In genomic region chr4:130749566-130749965, GRCm38 (mm10) we compare ENCODE assay signal across 30 mouse cellular contexts. TPM values are rescaled to one million over a fixed set of nuclear protein-coding genes. Genes with fewer than 3 reads are reported as not detected.
A peak's percentile ranks its signal among the peaks of the same experiment; 100 is the strongest.
DNase-seq lines count a peak whose midpoint lies in the region; ATAC-seq and TF ChIP-seq lines count a peak whose summit lies in the region.
"Had no signal": no experiment of that assay in that cellular context is flagged by ENCODE, and none has a peak within 500 bp of the region (broad histone marks: within the 10 kb centered on the region; RNA-seq: fewer than 3 reads in every experiment).

No protein-coding gene starts in this region.

- H3K4me2 ChIP-seq in kidney, embryonic 16.5 days (replicated peaks; ENCODE audit: low read depth, low read length) = no peak overlapping the region
- H3K4me2 ChIP-seq in liver, embryonic 11.5 days = no peak overlapping the region
- H3K4me2 ChIP-seq in lung, postnatal 0 days (replicated peaks; ENCODE audit: low read depth, low read length) = no peak overlapping the region
- H3K4me2 ChIP-seq: forebrain, embryonic 12.5 days; heart, embryonic 11.5 days; hindbrain, embryonic 12.5 days; intestine, embryonic 15.5 days; limb, embryonic 13.5 days; lung, embryonic 15.5 days; midbrain, embryonic 12.5 days; neural tube, embryonic 12.5 days had no signal

- DNase-seq in kidney, adult 11 months = peak; percentile 69
- DNase-seq in liver, adult 2 months (ENCODE audit: extremely low read depth, low read depth, low spot score) = peak; percentile 82
- DNase-seq in liver, embryonic 11.5 days (ENCODE audit: low spot score) = no peak
- peak; percentile 64 for DNase-seq in fat pad, adult 2 months (ENCODE audit: extremely low read depth, low read depth, low spot score)
- peak; percentile 47 to 69 for DNase-seq in kidney, postnatal 36 days
- DNase-seq in lung, postnatal 0 days (ENCODE audit: low spot score) = no peak
- DNase-seq: adrenal gland, postnatal 36 days; cerebellum, adult 2 months; cerebellum, postnatal 14 days; forebrain, postnatal 0 days; gastrocnemius, postnatal 10 days; heart, postnatal 36 days; lung, postnatal 36 days; thymus, postnatal 4 days had no signal

- peaks cover 69% of the 10 kb centered on the region for H3K36me3 ChIP-seq in kidney, embryonic 16.5 days (ENCODE audit: insufficient read depth, low read length)
- H3K36me3 ChIP-seq in liver, adult 2 months (ENCODE audit: control insufficient read depth, insufficient read depth, low read length) = peaks cover 72% of the 10 kb centered on the region
- peaks cover 69% of the 10 kb centered on the region for H3K36me3 ChIP-seq in liver, embryonic 11.5 days (ENCODE audit: control insufficient read depth, insufficient read depth, low read length)
- peaks cover 32% of the 10 kb centered on the region; the same call in 1 of the 2 replicates for H3K36me3 ChIP-seq in lung, postnatal 0 days (ENCODE audit: insufficient read depth, low read length)

- H3K79me2 ChIP-seq in liver, adult 2 months (ENCODE audit: control insufficient read depth, insufficient read depth, low read length) = peaks cover 20% of the 10 kb centered on the region; the same call in 1 of the 2 replicates

- ATAC-seq in kidney, embryonic 16.5 days (ENCODE audit: low FRiP score, low TSS enrichment) = no peak
- no peak for ATAC-seq in liver, embryonic 11.5 days (replicated peaks; ENCODE audit: low FRiP score)
- ATAC-seq in lung, postnatal 0 days = no peak
- ATAC-seq in megakaryocyte-erythroid progenitor cell, adult 5-6 weeks (replicated peaks; ENCODE audit: low FRiP score, low TSS enrichment, poor library complexity, severe bottlenecking) = no peak
- ATAC-seq: forebrain, postnatal 0 days; hindbrain, postnatal 0 days; intestine, embryonic 15.5 days had no signal

- 58% methylated on average over 7 of the region's 7 CpGs for WGBS in kidney, embryonic 16.5 days
- WGBS in liver, adult 2 months = 30% methylated on average over 7 of the region's 7 CpGs
- 82% methylated on average over 7 of the region's 7 CpGs for WGBS in liver, embryonic 11.5 days
- 54% methylated on average over 7 of the region's 7 CpGs for WGBS in lung, postnatal 0 days

- TF ChIP-seq EP300 in lung, postnatal 0 days (IDR thresholded peaks at IDR 0.05) = no peak

- no peak for TF ChIP-seq CTCF in liver, adult 2 months (IDR thresholded peaks at IDR 0.05; ENCODE audit: low read depth, low read length)
- TF ChIP-seq CTCF in lung, postnatal 0 days (IDR thresholded peaks at IDR 0.05) = no peak

- TF ChIP-seq POLR2A in liver, adult 2 months (IDR thresholded peaks at IDR 0.05; ENCODE audit: extremely low read depth, insufficient read depth, low read length) = no peak

- H3K27me3 ChIP-seq in kidney, embryonic 16.5 days (ENCODE audit: insufficient read depth, low read length) = no peaks in the 10 kb centered on the region
- no peaks in the 10 kb centered on the region for H3K27me3 ChIP-seq in liver, adult 2 months (ENCODE audit: control insufficient read depth, insufficient read depth, low read length)
- H3K27me3 ChIP-seq in liver, embryonic 11.5 days (replicated peaks; ENCODE audit: control insufficient read depth, insufficient read depth, low read length) = no peaks in the 10 kb centered on the region
- H3K27me3 ChIP-seq in lung, postnatal 0 days (replicated peaks; ENCODE audit: insufficient read depth, low read length) = no peaks in the 10 kb centered on the region
- H3K27me3 ChIP-seq: forebrain, embryonic 12.5 days; hindbrain, embryonic 12.5 days; intestine, embryonic 15.5 days; limb, embryonic 13.5 days; lung, embryonic 15.5 days; midbrain, embryonic 12.5 days; neural tube, embryonic 12.5 days had no signal

- H3K9me3 ChIP-seq in kidney, embryonic 16.5 days (ENCODE audit: low read length) = no peaks in the 10 kb centered on the region
- no peaks in the 10 kb centered on the region for H3K9me3 ChIP-seq in liver, embryonic 11.5 days (ENCODE audit: control insufficient read depth, low read length)
- no peaks in the 10 kb centered on the region for H3K9me3 ChIP-seq in lung, postnatal 0 days (ENCODE audit: low read length)
- H3K9me3 ChIP-seq: forebrain, embryonic 12.5 days; G1E; hindbrain, embryonic 12.5 days; intestine, embryonic 15.5 days; limb, embryonic 13.5 days; lung, embryonic 15.5 days; midbrain, embryonic 12.5 days; neural tube, embryonic 12.5 days had no signal

- no peak overlapping the region for H3K27ac ChIP-seq in kidney, embryonic 16.5 days (ENCODE audit: low read length)
- H3K27ac ChIP-seq in liver, adult 2 months (replicated peaks; ENCODE audit: insufficient read depth, low read depth, low read length) = no peak overlapping the region; the same call in 1 of the 2 replicates
- no peak overlapping the region for H3K27ac ChIP-seq in liver, embryonic 11.5 days (ENCODE audit: low read depth, low read length)
- H3K27ac ChIP-seq in lung, postnatal 0 days (ENCODE audit: low read length) = no peak overlapping the region
- H3K27ac ChIP-seq: forebrain, embryonic 12.5 days; hindbrain, embryonic 12.5 days; hindbrain, postnatal 0 days; intestine, embryonic 15.5 days; left cerebral cortex, adult 2 months; limb, embryonic 13.5 days; liver, embryonic 14.5 days; lung, embryonic 15.5 days; midbrain, embryonic 12.5 days; neural tube, embryonic 12.5 days had no signal

- H3K9ac ChIP-seq in kidney, embryonic 16.5 days (replicated peaks; ENCODE audit: low read length) = no peak overlapping the region
- H3K9ac ChIP-seq in liver, adult 2 months (ENCODE audit: low read depth, low read length) = no peak overlapping the region
- no peak overlapping the region for H3K9ac ChIP-seq in liver, embryonic 11.5 days (ENCODE audit: low read depth, low read length)
- H3K9ac ChIP-seq in lung, postnatal 0 days (replicated peaks; ENCODE audit: low read depth) = no peak overlapping the region
- H3K9ac ChIP-seq: forebrain, embryonic 12.5 days; forebrain, postnatal 0 days; hindbrain, embryonic 12.5 days; intestine, embryonic 15.5 days; limb, embryonic 13.5 days; liver, embryonic 14.5 days; lung, embryonic 15.5 days; midbrain, embryonic 12.5 days; neural tube, embryonic 12.5 days had no signal

- no peak overlapping the region for H3K4me3 ChIP-seq in kidney, embryonic 16.5 days (ENCODE audit: low read length)
- no peak overlapping the region for H3K4me3 ChIP-seq in liver, adult 2 months (ENCODE audit: insufficient read depth, low read depth, low read length)
- H3K4me3 ChIP-seq in liver, embryonic 11.5 days (ENCODE audit: low read depth, low read length) = no peak overlapping the region
- no peak overlapping the region for H3K4me3 ChIP-seq in lung, postnatal 0 days (ENCODE audit: low read depth, low read length)
- H3K4me3 ChIP-seq: erythroblast, embryonic 14.5 days; forebrain, embryonic 12.5 days; hindbrain, embryonic 12.5 days; intestine, embryonic 15.5 days; left cerebral cortex, adult 2 months; limb, embryonic 13.5 days; lung, embryonic 15.5 days; midbrain, embryonic 12.5 days; myocyte; neural tube, embryonic 12.5 days had no signal

- no peaks in the 10 kb centered on the region for H3K4me1 ChIP-seq in kidney, embryonic 16.5 days (ENCODE audit: insufficient read depth, low read length)
- H3K4me1 ChIP-seq in liver, adult 2 months (ENCODE audit: control insufficient read depth, insufficient read depth, low read length) = peaks cover 11% of the 10 kb centered on the region
- H3K4me1 ChIP-seq in liver, embryonic 11.5 days (replicated peaks; ENCODE audit: control insufficient read depth, insufficient read depth, low read length) = no peaks in the 10 kb centered on the region
- no peaks in the 10 kb centered on the region for H3K4me1 ChIP-seq in lung, postnatal 0 days (ENCODE audit: insufficient read depth, low read depth, low read length)
- H3K4me1 ChIP-seq: forebrain, embryonic 12.5 days; hindbrain, embryonic 12.5 days; intestine, embryonic 15.5 days; lung, embryonic 15.5 days; midbrain, embryonic 12.5 days; neural tube, embryonic 12.5 days had no signal

RNA-seq across cellular contexts. Expression of gene Sdc3, which starts 42.8 kb away (rescaled TPM):
- polyA plus RNA-seq in kidney, embryonic 16.5 days (2015; fragmentation: Nextera tagmentation; extraction: Ambion mirVana) = 22.6 and 23.1 TPM in 2 replicates
- total RNA-seq in liver, adult 2 months (2014; rRNA removed) = 11.1 and 18.1 TPM in 2 replicates
- 23.2 and 37.1 TPM in 2 replicates for polyA plus RNA-seq in liver, adult 2 months (2012; rRNA removed)
- polyA plus RNA-seq in liver, embryonic 11.5 days (2014; fragmentation: Nextera tagmentation; extraction: Ambion mirVana) = 11.4 and 12.1 TPM in 2 replicates
- 10.4 and 10.5 TPM in 2 replicates for polyA plus RNA-seq in lung, postnatal 0 days (2015; fragmentation: Nextera tagmentation; extraction: Ambion mirVana)
- total RNA-seq in megakaryocyte-erythroid progenitor cell, adult 5-6 weeks (2014; fragmentation: Nextera tagmentation) = not detected in 2 replicates
- 0.42 and 2.2 TPM in 2 replicates for total RNA-seq in megakaryocyte-erythroid progenitor cell, adult 5-6 weeks (2017)

Comparison
In these comparisons a context has a peak if more than half of its experiments do, and no peak if none do; other contexts are left out.
1. DNase-seq: peak in kidney, adult 11 months (single experiment), liver, adult 2 months (single experiment), fat pad, adult 2 months (single experiment) and kidney, postnatal 36 days (2 of 2); none in liver, embryonic 11.5 days (single experiment) and lung, postnatal 0 days (single experiment).